Mouse (Mus musculus) splenic B cell, adult 2 months (primary cell): Measurements from ENCODE around the gene Lztr1.
A peak's percentile ranks its signal among the peaks of the same experiment; 100 is the strongest.

Experiments used
- DNase-seq: peaks from one replicate; pipeline ENCODE4 v3.0.0-alpha.2; 2011; ENCODE audit warnings: low read depth, low spot score
- H3K27me3 ChIP-seq: 2 replicates; pipeline ENCODE4 v1.6.1; 2012; ENCODE audit warnings: mild to moderate bottlenecking, low read length, moderate library complexity, mixed read lengths; ENCODE audit not compliant: control insufficient read depth, poor library complexity, insufficient read depth, severe bottlenecking
- H3K36me3 ChIP-seq: 2 replicates; pipeline ENCODE4 v1.6.1; 2012; ENCODE audit warnings: mild to moderate bottlenecking, low read length, moderate library complexity, mixed read lengths; ENCODE audit not compliant: control insufficient read depth, poor library complexity, insufficient read depth, severe bottlenecking

Lztr1 gene

GRCm38 (mm10) chr16:17508546-17509239, at the start of gene Lztr1:
Gene Lztr1, plus strand, starts transcription at chr16:17508688.
- Histone ChIP-seq H3K27me3 (no peaks in the 10 kb centered on the region), H3K36me3 (no peaks in the 10 kb centered on the region)
- DNase-seq = peak; percentile 86

- no peaks in the 10 kb centered on the region for H3K27me3 ChIP-seq
- peak; percentile 80 for DNase-seq
- 0 out of 2 replicates have a peak, but pooled peaks cover 1% of the 10 kb centered on the region for H3K36me3 ChIP-seq
Measured at GRCm38 (mm10) chr16:17460254-17460653, 48.2 kb upstream of the Lztr1 start.

GRCm38 (mm10) chr16:17461596-17461995, 46.9 kb upstream of the Lztr1 start:
- H3K36me3 ChIP-seq = no peaks in the 10 kb centered on the region
- no peaks in the 10 kb centered on the region for H3K27me3 ChIP-seq
- DNase-seq = peak; percentile 27

- H3K27me3 ChIP-seq = no peaks in the 10 kb centered on the region
- DNase-seq = peak; percentile 31
Measured at GRCm38 (mm10) chr16:17463184-17463583, 45.3 kb upstream of the Lztr1 start.

GRCm38 (mm10) chr16:17466875-17467663, 41.4 kb upstream of the Lztr1 start:
- no peaks in the 10 kb centered on the region for H3K27me3 ChIP-seq
- DNase-seq = no peak
- peaks cover 8% of the 10 kb centered on the region; the same call in 1 of the 2 replicates for H3K36me3 ChIP-seq

More at GRCm38 (mm10) chr16:17463184-17463583, 45.3 kb upstream of the Lztr1 start:
- no peaks in the 10 kb centered on the region for H3K36me3 ChIP-seq

GRCm38 (mm10) chr16:17472498-17472897, 36.0 kb upstream of the Lztr1 start:
- DNase-seq = no peak
- Histone ChIP-seq H3K27me3 (no peaks in the 10 kb centered on the region), H3K36me3 (peaks cover 11% of the 10 kb centered on the region; the same call in 1 of the 2 replicates)

GRCm38 (mm10) chr16:17474091-17474490, 34.4 kb upstream of the Lztr1 start:
- DNase-seq = peak; percentile 59
- Histone ChIP-seq H3K27me3 (no peaks in the 10 kb centered on the region), H3K36me3 (peaks cover 9% of the 10 kb centered on the region; the same call in 1 of the 2 replicates)

GRCm38 (mm10) chr16:17474761-17475160, 33.7 kb upstream of the Lztr1 start:
- no peak for DNase-seq
- H3K27me3 ChIP-seq = no peaks in the 10 kb centered on the region
- peaks cover 8% of the 10 kb centered on the region; the same call in 1 of the 2 replicates for H3K36me3 ChIP-seq

GRCm38 (mm10) chr16:17475326-17475725, 33.2 kb upstream of the Lztr1 start:
- no peak for DNase-seq
- peaks cover 5% of the 10 kb centered on the region; the same call in 1 of the 2 replicates for H3K36me3 ChIP-seq
- H3K27me3 ChIP-seq = no peaks in the 10 kb centered on the region

GRCm38 (mm10) chr16:17478331-17478943, 30.1 kb upstream of the Lztr1 start:
- no peak for DNase-seq

GRCm38 (mm10) chr16:17481465-17481864, 27.0 kb upstream of the Lztr1 start:
- no peak for DNase-seq

More at GRCm38 (mm10) chr16:17478331-17478943, 30.1 kb upstream of the Lztr1 start:
- H3K36me3 ChIP-seq = peaks cover 8% of the 10 kb centered on the region
- H3K27me3 ChIP-seq = no peaks in the 10 kb centered on the region

GRCm38 (mm10) chr16:17486505-17486904, 22.0 kb upstream of the Lztr1 start:
- Histone ChIP-seq H3K36me3 (peaks cover 18% of the 10 kb centered on the region), H3K27me3 (no peaks in the 10 kb centered on the region)
- no peak for DNase-seq

More at GRCm38 (mm10) chr16:17481465-17481864, 27.0 kb upstream of the Lztr1 start:
- H3K36me3 ChIP-seq = peaks cover 18% of the 10 kb centered on the region
- no peaks in the 10 kb centered on the region for H3K27me3 ChIP-seq

- peak; percentile 29 for DNase-seq
- Histone ChIP-seq H3K27me3 (no peaks in the 10 kb centered on the region), H3K36me3 (peaks cover 13% of the 10 kb centered on the region)
Measured at GRCm38 (mm10) chr16:17488478-17489468, 19.7 kb upstream of the Lztr1 start.
